Mouse (Mus musculus) lung, postnatal 14 days (tissue): ENCODE measurements around the gene 2610028H24Rik.

Source experiments
- DNase-seq: peaks from one replicate; pipeline ENCODE4 v3.0.0; 2021

2610028H24Rik gene

GRCm38 (mm10) chr10:76448851-76449250, at the start of gene 2610028H24Rik:
Gene 2610028H24Rik, plus strand, starts transcription at chr10:76449081.
- DNase-seq = no peak

- no peak for DNase-seq
Measured at GRCm38 (mm10) chr10:76408520-76408919, 40.4 kb upstream of the 2610028H24Rik start.

- DNase-seq = no peak
Measured at GRCm38 (mm10) chr10:76416811-76417210, 32.1 kb upstream of the 2610028H24Rik start.

- DNase-seq = no peak
Measured at GRCm38 (mm10) chr10:76425674-76426073, 23.2 kb upstream of the 2610028H24Rik start.

GRCm38 (mm10) chr10:76433925-76434324, 15.0 kb upstream of the 2610028H24Rik start:
- DNase-seq = no peak

- DNase-seq = no peak
Measured at GRCm38 (mm10) chr10:76439107-76439890, 9.6 kb upstream of the 2610028H24Rik start.

GRCm38 (mm10) chr10:76440281-76440680, 8.6 kb upstream of the 2610028H24Rik start, which contains the start of gene AC141477.1:
Gene AC141477.1, minus strand, starts transcription at chr10:76440444.
- DNase-seq = no peak

- DNase-seq = peak; percentile 98
Measured at GRCm38 (mm10) chr10:76442178-76443088, 6.4 kb upstream of the 2610028H24Rik start, which contains the start of gene Pcnt. Gene Pcnt, minus strand, starts transcription at chr10:76442786.

GRCm38 (mm10) chr10:76445996-76446681, 2.7 kb upstream of the 2610028H24Rik start:
- DNase-seq = peak; percentile 60

- DNase-seq = peak; percentile 72
Measured at GRCm38 (mm10) chr10:76447406-76448229, 1.3 kb upstream of the 2610028H24Rik start.

- peak; percentile 63 for DNase-seq
Measured at GRCm38 (mm10) chr10:76455289-76455688, 6.4 kb downstream of the 2610028H24Rik start.

- no peak for DNase-seq
Measured at GRCm38 (mm10) chr10:76461255-76461654, 12.4 kb downstream of the 2610028H24Rik start.

GRCm38 (mm10) chr10:76462312-76462711, 13.4 kb downstream of the 2610028H24Rik start:
- DNase-seq = no peak

GRCm38 (mm10) chr10:76462721-76463120, 13.8 kb downstream of the 2610028H24Rik start:
- DNase-seq = no peak

- peak; percentile 86 for DNase-seq
Measured at GRCm38 (mm10) chr10:76468203-76469162, 19.6 kb downstream of the 2610028H24Rik start, which contains the start of the genes Mcm3ap and Ybey. Gene Mcm3ap, plus strand, starts transcription at chr10:76468927. Gene Ybey, minus strand, starts transcription at chr10:76469114.

- no peak for DNase-seq
Measured at GRCm38 (mm10) chr10:76473759-76474158, 24.9 kb downstream of the 2610028H24Rik start.

GRCm38 (mm10) chr10:76480851-76481250, 32.0 kb downstream of the 2610028H24Rik start:
- DNase-seq = no peak

GRCm38 (mm10) chr10:76481480-76481879, 32.6 kb downstream of the 2610028H24Rik start:
- no peak for DNase-seq

- no peak for DNase-seq
Measured at GRCm38 (mm10) chr10:76486302-76486701, 37.4 kb downstream of the 2610028H24Rik start.

GRCm38 (mm10) chr10:76488265-76488664, 39.4 kb downstream of the 2610028H24Rik start:
- no peak for DNase-seq
